Mouse (Mus musculus) heart, postnatal 10 days (tissue): ENCODE data around the gene Ncoa6. TPM values are rescaled to one million over a fixed set of nuclear protein-coding genes. Genes with fewer than 3 reads are reported as not detected.

ENCODE experiments used
- DNase-seq, 2 experiments: peaks; one replicate each; pipeline ENCODE4 v3.0.0; 2021
- intact Hi-C: fragments of 180-260 bp; cut with DNase I; formaldehyde crosslinking; loops from one replicate; pipeline ENCODE4 v1.15.1; 2025
- microRNA-seq, 2 experiments: library from miRNA; unstranded; fragments of <30 nt; microRNA quantifications; one replicate each; pipeline ENCODE4 v1.2.0; 2022
- total RNA-seq, 2 experiments: library from RNA; stranded (reverse); gene quantifications; 2 replicates each; pipeline ENCODE4 v1.2.3; 2021

Ncoa6 gene
- total RNA-seq, 2 experiments from 2014 or later: 40.5 to 40.7 TPM

DNA sequence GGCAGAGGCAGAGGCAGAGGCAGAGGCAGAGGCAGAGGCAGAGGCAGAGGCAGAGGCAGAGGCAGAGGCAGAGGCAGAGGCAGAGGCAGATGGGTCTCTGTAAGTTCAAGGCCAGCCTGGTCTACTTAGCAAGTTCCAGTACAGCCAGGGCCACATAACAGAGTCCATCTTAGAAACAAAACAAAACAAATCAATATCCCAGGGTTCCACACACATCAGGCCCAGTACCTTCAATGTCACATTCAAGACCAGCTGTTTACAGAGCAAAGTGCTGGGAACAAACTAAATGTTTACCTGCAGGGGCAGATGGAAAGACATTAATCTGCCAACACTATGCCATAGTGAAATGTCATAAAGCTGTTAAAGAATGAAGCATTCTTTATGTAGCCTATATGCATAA lies 99.2 kb downstream of the Ncoa6 start:
- intact Hi-C loops: no loop called here

DNA sequence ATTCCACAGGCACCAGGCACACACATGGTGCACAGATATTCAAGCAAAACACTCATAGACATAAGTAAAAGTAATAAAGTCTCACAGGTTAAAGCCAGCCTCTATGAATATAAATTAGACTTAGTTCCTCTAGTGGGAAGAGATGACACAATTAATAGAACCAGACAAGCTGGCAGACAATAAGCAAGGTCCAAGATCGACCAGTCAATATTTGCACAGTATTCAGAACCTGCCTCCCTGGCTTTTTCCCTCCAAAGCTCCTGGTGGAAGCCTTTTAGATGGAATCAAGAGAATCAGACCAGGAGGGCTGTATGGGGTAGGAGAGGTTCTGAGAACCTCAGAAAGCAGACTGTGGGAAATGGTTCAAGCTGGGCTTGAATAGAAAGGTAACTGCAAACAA lies 99.8 kb downstream of the Ncoa6 start:
- DNase-seq: no peak
- intact Hi-C loops: no loop called here

More for the DNA sequence above, 99.2 kb downstream of the Ncoa6 start:
- no peak for DNase-seq

DNA sequence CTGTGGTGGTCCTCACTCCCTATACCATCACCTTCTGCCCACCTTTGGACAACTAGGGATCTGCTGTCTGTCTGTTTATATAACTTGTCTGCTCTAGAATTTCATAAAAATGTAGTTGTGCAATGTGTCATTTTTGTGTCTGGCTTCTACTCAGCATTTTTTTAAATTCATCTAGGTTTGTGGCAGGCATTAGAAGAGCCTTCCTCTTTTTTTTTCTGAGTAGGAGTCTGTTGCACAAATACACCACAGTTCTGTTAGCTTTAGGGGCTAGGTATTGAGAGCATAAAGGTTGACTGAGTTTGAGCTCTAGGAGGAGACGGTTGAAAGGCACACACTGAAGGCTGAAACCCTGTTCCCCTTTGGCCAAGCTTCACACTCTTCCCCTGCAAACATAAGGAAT lies 100.4 kb downstream of the Ncoa6 start:
- intact Hi-C loops: no loop called here
- no peak for DNase-seq

GRCm38 (mm10) chr2:155372451-155372850 lies 101.2 kb downstream of the Ncoa6 start:
- peak; percentile 66 to 76 for DNase-seq
- intact Hi-C loops: no loop called here

GRCm38 (mm10) chr2:155369333-155369883 lies 104.3 kb downstream of the Ncoa6 start:
- intact Hi-C loops: no loop called here
- peak; percentile 73 to 80 for DNase-seq

DNA sequence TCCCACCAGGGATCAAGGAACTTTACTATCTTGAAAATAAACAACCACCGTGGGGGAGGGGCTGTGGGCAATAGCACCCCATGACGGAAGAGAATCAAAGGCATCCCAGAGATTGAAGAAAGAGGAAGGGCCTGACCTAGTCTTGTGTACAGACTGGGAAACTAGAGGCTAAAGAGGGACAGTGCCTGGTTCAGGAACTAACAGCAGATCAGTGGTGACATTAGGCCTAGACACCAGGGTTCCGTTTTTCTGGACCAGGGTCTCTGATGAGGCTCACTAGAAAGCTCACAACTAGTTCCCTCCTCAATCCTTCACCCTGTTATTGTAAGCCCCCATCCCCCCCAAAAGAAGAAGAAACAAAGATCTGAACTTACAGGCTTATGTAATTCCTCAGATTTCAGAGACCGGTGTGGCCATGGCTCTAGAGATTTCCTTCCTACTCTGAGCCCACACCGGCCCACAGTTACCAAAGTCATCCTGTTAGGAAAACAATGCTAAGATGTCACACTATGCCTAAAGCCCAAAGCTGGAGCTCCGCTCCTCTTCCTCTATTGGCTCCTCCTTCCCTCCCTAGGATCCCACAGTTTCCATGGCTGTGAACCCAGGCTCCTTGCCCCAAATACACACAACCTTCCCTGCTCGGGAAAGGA lies 105.9 kb downstream of the Ncoa6 start:
- intact Hi-C loops: no loop called here
- no peak for DNase-seq

- intact Hi-C loops: loop anchor here (1.0 kb wide), 1 partner anchor 23 kb away; the partner anchor contains the start of gene Trp53inp2
- peak in 1 of 2 experiments; percentile 28 for DNase-seq
Observed at GRCm38 (mm10) chr2:155357686-155358399, 115.9 kb downstream of the Ncoa6 start.

GRCm38 (mm10) chr2:155356971-155357591 lies 116.6 kb downstream of the Ncoa6 start, which contains the start of gene Pigu:
Pigu (minus strand) TSS chr2:155357430.
- intact Hi-C loops: loop anchor here (1.0 kb wide), 1 partner anchor 24 kb away; the partner anchor contains the start of gene Trp53inp2
- DNase-seq: peak; percentile 95 to 96

GRCm38 (mm10) chr2:155354402-155354801 lies 119.3 kb downstream of the Ncoa6 start:
- intact Hi-C loops: no loop called here
- DNase-seq: no peak

GRCm38 (mm10) chr2:155346670-155347069 lies 127.0 kb downstream of the Ncoa6 start:
- intact Hi-C loops: no loop called here
- DNase-seq: no peak

Small RNA genes lying within 50 kb of the gene (microRNA-seq; reads per million reads assigned to microRNA genes)
- gene Mir695: 0 reads per million in 2 experiments

Other genes starting within 250 kb of the Ncoa6 start
- 100 to 1,000 TPM; 201 to 224 TPM for gene Dynlrb1, start 237.4 kb downstream of the Ncoa6 start, total RNA-seq
- gene Map1lc3a, start 197.6 kb downstream of the Ncoa6 start, total RNA-seq: 100 to 1,000 TPM; 594 to 650 TPM
- 10 to 100 TPM; 36.1 to 38.3 TPM for gene Pigu, start 116.5 kb downstream of the Ncoa6 start, total RNA-seq
- gene Trp53inp2, start 92.8 kb downstream of the Ncoa6 start, total RNA-seq: 100 to 1,000 TPM; 574 to 575 TPM
- gene Acss2, start 44.1 kb upstream of the Ncoa6 start, total RNA-seq: 10 to 100 TPM; 26.8 to 27.8 TPM
- 1 to 10 TPM in 1 of 2 experiments, under 1 TPM in 1; 0.98 to 1.8 TPM for gene Ggt7, start 44.3 kb upstream of the Ncoa6 start, total RNA-seq
- 10 to 100 TPM; 14.1 to 17.7 TPM for gene Gss, start 118.9 kb upstream of the Ncoa6 start, total RNA-seq
- gene Myh7b, start 137.3 kb upstream of the Ncoa6 start, total RNA-seq: 10 to 100 TPM; 47.8 to 56.4 TPM
- gene Trpc4ap, start 218.5 kb upstream of the Ncoa6 start, total RNA-seq: 10 to 100 TPM; 83.1 to 89.9 TPM